Mouse (Mus musculus) intestine, embryonic 14.5 days (tissue): ENCODE results near the gene Ric1. TPM values are rescaled to one million over a fixed set of nuclear protein-coding genes. Genes with fewer than 3 reads are reported as not detected.

Experiments used
- ATAC-seq: fragments of 200-750 bp; cut with Nextera tagmentation; replicated peaks from 2 replicates; pipeline ENCODE4 v1.8.0; 2017; ENCODE audit warnings: low read depth, moderate number of reproducible peaks, moderate TSS enrichment, moderate library complexity; ENCODE audit not compliant: low FRiP score, low TSS enrichment
- DNase-seq: peaks from one replicate; pipeline ENCODE4 v3.0.0-alpha.2; 2018; ENCODE audit warnings: low spot score
- H3K27ac ChIP-seq: fragments of 300-500 bp; sonication (generic); 2 replicates; pipeline ENCODE4 v1.5.1; 2014; ENCODE audit warnings: low read depth, mild to moderate bottlenecking, control low read depth
- H3K27me3 ChIP-seq: fragments of 300-500 bp; sonication (generic); replicated peaks from 2 replicates; pipeline ENCODE4 v1.6.1; 2014; ENCODE audit warnings: low read length, control low read depth; ENCODE audit not compliant: control insufficient read depth, insufficient read depth
- H3K36me3 ChIP-seq: fragments of 300-500 bp; sonication (generic); 2 replicates; pipeline ENCODE4 v1.6.1; 2014; ENCODE audit warnings: low read length, control low read depth; ENCODE audit not compliant: control insufficient read depth, insufficient read depth
- H3K4me1 ChIP-seq: fragments of 300-500 bp; sonication (generic); replicated peaks from 2 replicates; pipeline ENCODE4 v1.6.1; 2014; ENCODE audit warnings: low read length, control low read depth, mixed read lengths; ENCODE audit not compliant: control insufficient read depth, insufficient read depth
- H3K4me2 ChIP-seq: fragments of 300-500 bp; sonication (generic); 2 replicates; pipeline ENCODE4 v1.6.1; 2014; ENCODE audit warnings: low read length
- H3K4me3 ChIP-seq: fragments of 300-500 bp; sonication (generic); 2 replicates; pipeline ENCODE4 v1.5.1; 2014; ENCODE audit warnings: low read depth, low read length, control low read depth, mixed read lengths
- H3K9ac ChIP-seq: fragments of 300-500 bp; sonication (generic); 2 replicates; pipeline ENCODE4 v1.6.1; 2014; ENCODE audit warnings: mild to moderate bottlenecking, low read length
- H3K9me3 ChIP-seq: fragments of 300-500 bp; sonication (generic); 2 replicates; pipeline ENCODE4 v1.6.1; 2016; ENCODE audit warnings: low read length, control low read depth; ENCODE audit not compliant: control insufficient read depth
- WGBS: fragments of 180-500 bp; shearing (Covaris S2); extraction: QIAGEN DNeasy Blood & Tissue Kit; methylation state at CpG from one replicate; pipeline ENCODE4 v1.1.7; 2014; 5-methylcytosine and 5-hydroxymethylcytosine counted together
- polyA plus RNA-seq: library from polyadenylated mRNA; unstranded; fragments of >200 nt; fragmentation: Nextera tagmentation; extraction: Ambion mirVana; gene quantifications from 2 replicates; pipeline ENCODE4 v1.2.1, GENCODE M21; 2014

The Ric1 gene
- polyA plus RNA-seq, 1 experiment from 2014 or later = 15.8 TPM

DNA sequence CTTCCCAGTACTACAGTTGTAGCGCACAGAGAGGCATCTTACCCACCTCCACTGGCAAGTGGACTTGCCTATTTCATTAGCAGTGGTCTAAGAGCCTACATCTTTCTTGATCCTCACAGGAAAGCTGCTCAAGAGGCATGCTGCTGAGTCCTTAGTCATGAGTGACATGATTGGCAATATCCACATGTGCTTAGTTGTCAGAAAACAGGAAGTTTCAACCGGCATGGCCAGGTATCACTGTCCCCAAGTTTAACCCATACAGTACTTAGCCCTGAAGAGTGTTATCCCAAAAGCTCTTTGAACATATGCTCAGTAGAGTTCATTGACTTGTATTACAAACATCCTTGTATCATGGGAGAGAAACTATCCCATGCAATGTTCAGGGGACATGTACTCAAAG lies 90.0 kb downstream of the Ric1 start:
- ATAC-seq (no peak), DNase-seq (no peak)
- H3K36me3 ChIP-seq = peaks cover 48% of the 10 kb centered on the region
- no peak overlapping the region for H3K4me3 ChIP-seq
- H3K4me1 ChIP-seq = no peaks in the 10 kb centered on the region
- no peaks in the 10 kb centered on the region for H3K27me3 ChIP-seq
- no peaks in the 10 kb centered on the region for H3K9me3 ChIP-seq
- no peak overlapping the region for H3K9ac ChIP-seq
- no peak overlapping the region for H3K27ac ChIP-seq
- WGBS = 86% methylated on average over 2 of the region's 2 CpGs
- H3K4me2 ChIP-seq = no peak overlapping the region

- H3K27ac ChIP-seq = peak overlapping the region; percentile 14; the same call in 1 of the 2 replicates
- ATAC-seq = 0 out of 2 replicates have a peak, but pooled peaks have one; percentile 53
- H3K4me2 ChIP-seq = peak overlapping the region; percentile 28; the same call in 1 of the 2 replicates
- WGBS = 26% methylated on average over 9 of the region's 9 CpGs
- 0 out of 2 replicates have a peak, but pooled peaks cover 11% of the 10 kb centered on the region for H3K4me1 ChIP-seq
- no peak overlapping the region for H3K4me3 ChIP-seq
- H3K36me3 ChIP-seq = peaks cover 4% of the 10 kb centered on the region; the same call in 1 of the 2 replicates
- H3K9ac ChIP-seq = no peak overlapping the region
- H3K27me3 ChIP-seq = no peaks in the 10 kb centered on the region
- peaks cover 3% of the 10 kb centered on the region; the same call in 1 of the 2 replicates for H3K9me3 ChIP-seq
- DNase-seq = peak; percentile 69
Observed at GRCm38 (mm10) chr19:29641055-29641454, 119.0 kb downstream of the Ric1 start.

- Histone ChIP-seq H3K4me2 (peak overlapping the region; percentile 28; the same call in 1 of the 2 replicates), H3K27me3 (no peaks in the 10 kb centered on the region), H3K36me3 (peaks cover under 1% of the 10 kb centered on the region; the same call in 1 of the 2 replicates), H3K4me1 (0 out of 2 replicates have a peak, but pooled peaks cover 11% of the 10 kb centered on the region), H3K9me3 (peaks cover 3% of the 10 kb centered on the region; the same call in 1 of the 2 replicates), H3K27ac (0 out of 2 replicates have a peak overlapping the region, but pooled peaks have one; percentile 22), H3K4me3 (no peak overlapping the region), H3K9ac (no peak overlapping the region)
- 66% methylated on average over 5 of the region's 5 CpGs for WGBS
- no peak for DNase-seq
- ATAC-seq = no peak
Observed at GRCm38 (mm10) chr19:29641510-29641909, 119.4 kb downstream of the Ric1 start.

DNA sequence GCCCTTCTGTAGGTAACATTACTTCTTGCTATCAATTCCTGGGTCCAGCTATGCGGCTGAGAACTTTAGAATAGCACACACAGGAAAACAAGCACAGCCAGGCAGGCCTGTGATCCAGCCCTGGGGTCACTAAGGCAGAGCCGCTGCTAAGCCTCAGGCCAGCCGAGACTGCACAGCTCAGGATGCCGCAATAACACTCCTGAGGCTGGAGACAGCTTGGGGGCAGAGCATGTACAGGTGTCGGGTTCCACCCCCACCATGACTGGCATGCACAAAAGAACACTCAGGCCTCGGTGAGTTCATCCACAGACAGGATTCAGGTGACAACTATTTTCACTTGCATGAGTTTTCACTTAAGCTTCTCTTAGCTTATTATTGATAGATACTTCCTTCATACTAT lies 120.1 kb downstream of the Ric1 start:
- Histone ChIP-seq H3K4me3 (no peak overlapping the region), H3K9ac (no peak overlapping the region), H3K4me1 (0 out of 2 replicates have a peak, but pooled peaks cover 11% of the 10 kb centered on the region), H3K27me3 (no peaks in the 10 kb centered on the region), H3K4me2 (no peak overlapping the region), H3K27ac (no peak overlapping the region), H3K36me3 (no peaks in the 10 kb centered on the region), H3K9me3 (peaks cover 3% of the 10 kb centered on the region; the same call in 1 of the 2 replicates)
- ATAC-seq (no peak), DNase-seq (no peak)
- 56% methylated on average over 6 of the region's 6 CpGs for WGBS

GRCm38 (mm10) chr19:29643194-29643922 lies 121.3 kb downstream of the Ric1 start:
- H3K27ac ChIP-seq = no peak overlapping the region
- H3K9ac ChIP-seq = no peak overlapping the region
- no peak overlapping the region for H3K4me3 ChIP-seq
- H3K4me1 ChIP-seq = 0 out of 2 replicates have a peak, but pooled peaks cover 11% of the 10 kb centered on the region
- DNase-seq = no peak
- no peaks in the 10 kb centered on the region for H3K27me3 ChIP-seq
- H3K4me2 ChIP-seq = no peak overlapping the region
- H3K9me3 ChIP-seq = peaks cover 3% of the 10 kb centered on the region; the same call in 1 of the 2 replicates
- H3K36me3 ChIP-seq = no peaks in the 10 kb centered on the region
- WGBS = 83% methylated on average over 11 of the region's 11 CpGs
- no peak for ATAC-seq

DNA sequence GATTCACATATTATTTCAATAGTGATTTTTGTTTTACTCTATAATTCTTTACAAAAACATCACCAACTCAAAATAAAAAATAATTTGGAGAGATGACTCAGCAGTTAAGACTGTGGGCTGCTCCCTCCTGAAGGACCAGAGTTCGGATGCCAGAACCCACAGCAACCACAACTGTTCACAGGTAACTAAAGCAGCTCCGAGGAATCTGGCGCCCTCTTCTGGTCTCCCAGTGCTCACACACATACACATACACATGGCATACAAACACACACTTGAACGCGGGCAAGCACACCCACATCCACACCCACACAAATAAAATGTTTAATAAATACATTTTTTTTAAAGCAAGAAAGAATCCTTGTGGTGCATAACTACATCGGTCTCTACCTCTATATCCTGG lies 122.7 kb downstream of the Ric1 start:
- ATAC-seq (no peak), DNase-seq (no peak)
- peaks cover 3% of the 10 kb centered on the region; the same call in 1 of the 2 replicates for H3K9me3 ChIP-seq
- H3K4me2 ChIP-seq = no peak overlapping the region
- H3K4me3 ChIP-seq = no peak overlapping the region
- no peaks in the 10 kb centered on the region for H3K36me3 ChIP-seq
- 0 out of 2 replicates have a peak, but pooled peaks cover 11% of the 10 kb centered on the region for H3K4me1 ChIP-seq
- no peak overlapping the region for H3K27ac ChIP-seq
- 97% methylated on average over 6 of the region's 6 CpGs for WGBS
- H3K27me3 ChIP-seq = no peaks in the 10 kb centered on the region
- H3K9ac ChIP-seq = no peak overlapping the region

- H3K4me2 ChIP-seq = peak within 1 kb of the TSS; percentile 59
- no peaks in the 10 kb centered on the region for H3K27me3 ChIP-seq
- H3K36me3 ChIP-seq = no peaks in the 10 kb centered on the region
- ATAC-seq (peak; percentile 92), DNase-seq (peak; percentile 99)
- peaks cover 3% of the 10 kb centered on the region; the same call in 1 of the 2 replicates for H3K9me3 ChIP-seq
- WGBS = under 1% methylated on average over 85 of the region's 90 CpGs
- peak within 1 kb of the TSS; percentile 77 for H3K27ac ChIP-seq
- no peaks in the 10 kb centered on the region for H3K4me1 ChIP-seq
- H3K9ac ChIP-seq = peak within 1 kb of the TSS; percentile 81
- H3K4me3 ChIP-seq = peak within 1 kb of the TSS; percentile 83
Observed at GRCm38 (mm10) chr19:29647651-29648549, 125.8 kb downstream of the Ric1 start, which contains the start of gene Ermp1. Gene Ermp1 (minus strand): TSS chr19:29648415.

GRCm38 (mm10) chr19:29648550-29648914 lies 126.5 kb downstream of the Ric1 start:
- peak overlapping the region; percentile 83 for H3K4me3 ChIP-seq
- no peaks in the 10 kb centered on the region for H3K4me1 ChIP-seq
- 23% methylated on average over 4 of the region's 4 CpGs for WGBS
- peak overlapping the region; percentile 81 for H3K9ac ChIP-seq
- H3K36me3 ChIP-seq = no peaks in the 10 kb centered on the region
- DNase-seq (no peak), ATAC-seq (no peak)
- peak overlapping the region; percentile 59 for H3K4me2 ChIP-seq
- H3K27ac ChIP-seq = no peak overlapping the region
- no peaks in the 10 kb centered on the region for H3K27me3 ChIP-seq
- H3K9me3 ChIP-seq = peaks cover 3% of the 10 kb centered on the region; the same call in 1 of the 2 replicates
